Mouse (Mus musculus) embryo, embryonic 10.5 days (tissue): ENCODE data around the gene Sgcd.

Source experiments
- DNase-seq: peaks from one replicate; pipeline ENCODE4 v3.0.0-alpha.2; 2015; ENCODE audit warnings: low spot score

Sgcd gene

DNA sequence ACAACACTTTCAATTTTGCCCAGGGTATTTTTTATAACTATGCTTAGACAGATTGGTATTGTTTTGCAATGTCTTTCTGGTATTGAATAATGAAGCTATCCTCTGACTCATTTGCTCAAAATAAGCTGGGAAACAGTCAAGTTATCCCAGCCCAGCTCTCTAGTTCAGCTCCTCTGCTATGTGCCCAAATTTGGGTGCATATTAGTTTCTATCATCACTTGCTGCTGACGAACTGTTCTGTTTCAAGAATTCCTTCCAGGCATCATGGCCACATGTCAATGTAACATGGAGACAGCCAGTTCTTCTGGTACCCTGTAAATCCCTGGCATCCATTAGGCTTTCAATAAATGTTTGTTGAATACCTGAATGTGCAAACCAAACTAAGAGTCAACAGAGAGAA, 849.5 kb downstream of the Sgcd start:
- DNase-seq, result no peak

DNA sequence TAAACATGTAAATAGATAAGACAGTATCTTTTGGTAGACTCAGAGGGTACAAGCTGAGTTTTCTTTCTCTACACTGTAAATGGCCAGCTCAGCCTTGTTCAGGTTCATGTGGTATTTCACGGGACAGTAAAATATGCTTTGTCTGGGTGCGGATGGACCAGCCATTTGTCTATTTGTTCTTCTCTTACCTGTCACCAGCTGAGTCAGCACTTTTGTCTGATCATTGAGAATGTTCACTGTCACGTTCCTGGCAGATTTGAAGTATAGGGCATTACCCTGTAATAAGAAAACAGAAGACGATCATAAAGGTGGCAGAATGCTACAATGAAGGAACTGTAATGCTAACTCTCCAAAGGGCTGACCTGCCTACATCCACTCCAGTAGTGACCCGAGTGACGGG, 856.4 kb downstream of the Sgcd start:
- no peak for DNase-seq

DNA sequence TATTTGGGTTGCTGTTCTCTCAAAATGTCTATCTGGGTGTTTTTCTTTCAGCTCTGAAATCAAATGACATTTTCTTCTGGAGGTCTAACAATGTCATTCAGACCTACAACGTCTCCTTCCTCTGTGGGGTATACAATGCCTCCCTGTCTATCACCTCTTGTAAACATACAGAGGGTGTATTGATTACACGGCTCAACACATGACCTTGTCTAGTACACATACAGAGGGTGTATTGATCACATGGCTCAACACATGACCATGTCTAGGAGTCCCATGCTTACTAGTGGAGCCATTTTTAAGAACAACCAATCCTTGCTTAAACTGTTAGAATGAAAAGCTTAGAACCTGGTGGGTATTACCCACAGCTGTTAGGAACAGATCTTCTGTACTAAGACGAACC, 858.3 kb downstream of the Sgcd start:
- no peak for DNase-seq

DNA sequence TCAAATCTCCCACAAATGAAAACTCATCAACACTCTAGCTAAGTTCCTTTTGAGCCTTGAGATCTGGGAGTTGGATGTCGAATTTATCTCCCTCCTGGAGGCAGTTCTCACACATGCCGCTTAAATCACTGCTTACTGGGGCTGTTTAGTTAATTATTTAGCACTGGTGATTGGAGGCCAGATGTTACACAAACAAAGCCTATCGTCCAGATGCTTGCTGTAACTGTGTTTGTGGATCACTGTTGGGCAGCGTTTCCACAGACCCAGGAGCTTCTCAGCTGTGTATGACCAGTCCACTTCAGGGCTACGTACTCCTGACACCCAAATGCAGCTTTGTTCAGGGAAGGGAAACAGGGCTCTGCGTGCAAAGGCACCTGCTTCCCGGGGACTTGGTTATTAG, 858.8 kb downstream of the Sgcd start:
- no peak for DNase-seq

DNA sequence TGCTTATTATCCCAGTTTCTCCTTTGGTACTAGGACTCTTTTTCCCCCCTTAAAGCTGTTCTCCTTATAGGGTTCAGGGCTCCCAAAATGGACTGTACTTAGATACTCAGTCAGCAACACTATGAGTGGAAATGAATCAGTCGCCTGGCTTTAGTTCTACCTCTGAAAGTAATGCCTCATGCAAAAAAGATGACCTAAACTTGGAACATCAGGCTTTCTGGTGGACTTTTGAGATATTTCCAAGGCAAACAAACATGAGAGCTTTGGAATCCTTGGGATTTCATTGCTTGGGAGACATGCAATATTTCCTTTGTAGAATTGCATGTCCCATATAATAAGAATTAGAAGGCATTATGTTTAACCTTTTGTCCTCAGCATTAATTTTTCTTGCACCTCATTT, 859.6 kb downstream of the Sgcd start:
- no peak for DNase-seq

DNA sequence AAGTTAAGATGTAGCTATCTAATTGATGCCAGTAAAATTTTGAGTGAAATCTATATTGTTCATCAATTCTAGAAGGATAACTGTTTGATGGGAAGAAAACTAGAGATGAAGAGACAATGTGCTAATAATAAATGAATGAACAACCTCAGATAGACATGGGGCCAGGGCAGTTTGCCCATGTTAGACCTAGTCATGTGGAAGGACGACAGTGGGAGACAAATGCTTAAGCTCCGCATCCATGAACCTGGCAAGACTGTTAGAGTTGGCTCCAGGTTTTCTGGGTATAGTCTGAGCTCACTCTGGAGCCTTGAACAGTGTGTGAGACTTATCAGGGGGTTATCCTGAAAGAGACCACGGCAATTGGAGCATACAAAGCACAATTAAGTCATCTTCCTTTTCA, 860.4 kb downstream of the Sgcd start:
- no peak for DNase-seq

DNA sequence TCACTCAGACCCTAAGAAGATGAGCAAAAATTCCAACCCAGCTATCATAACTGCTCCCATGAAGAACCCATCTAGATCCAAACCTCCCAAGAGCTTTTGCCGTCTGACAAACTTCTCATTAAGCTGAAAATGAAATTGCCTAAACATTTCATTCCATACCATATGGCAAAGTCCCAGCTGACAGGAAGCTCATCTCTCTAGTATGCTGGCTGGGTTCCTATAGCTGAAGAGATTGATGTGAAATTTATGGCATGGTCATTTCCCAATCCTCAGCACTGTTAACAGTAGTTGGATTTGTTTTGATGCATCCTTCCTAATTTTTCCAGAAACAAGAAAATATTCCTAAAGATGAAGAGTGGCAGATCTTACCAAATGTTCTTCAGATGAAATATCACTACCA, 867.9 kb downstream of the Sgcd start:
- DNase-seq, result no peak

DNA sequence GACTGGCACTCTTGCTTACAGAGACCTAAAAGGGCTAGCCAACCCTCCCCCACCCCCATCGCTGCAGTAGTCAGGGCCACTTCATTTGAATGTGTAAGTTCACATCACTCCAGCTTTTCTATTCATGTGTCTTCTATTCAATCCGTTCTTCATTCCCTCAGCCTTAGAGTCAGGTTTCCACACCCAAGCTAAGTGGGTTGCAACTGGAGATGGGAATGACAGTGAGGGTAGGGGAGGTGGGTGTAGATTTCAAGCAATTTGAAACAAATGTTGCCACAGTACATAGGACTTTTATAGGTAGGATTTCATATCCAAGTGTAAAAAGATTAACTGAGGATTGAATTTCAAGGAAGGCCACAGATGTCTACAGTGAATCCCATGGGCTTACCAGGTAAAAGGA, 870.9 kb downstream of the Sgcd start:
- DNase-seq, result no peak

DNA sequence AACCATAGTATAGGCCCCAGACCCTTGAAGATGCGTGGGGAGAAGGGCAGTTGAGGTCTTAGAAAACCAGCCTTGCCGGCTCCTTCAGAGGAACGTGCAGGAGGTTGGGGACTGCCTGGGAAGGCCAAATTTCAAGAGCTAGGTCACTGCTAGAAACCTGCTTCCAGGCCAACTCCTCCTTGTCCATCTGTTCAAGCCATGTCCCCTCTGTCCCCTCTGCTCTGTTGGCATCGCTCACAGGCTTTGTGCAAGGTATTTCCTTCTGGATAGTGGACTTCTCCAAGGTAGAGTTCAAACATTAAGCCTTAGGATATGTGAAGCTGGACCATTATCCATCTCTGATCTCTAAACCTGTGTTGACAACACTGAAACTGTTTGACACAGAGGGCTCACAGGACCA, 874.4 kb downstream of the Sgcd start:
- no peak for DNase-seq

DNA sequence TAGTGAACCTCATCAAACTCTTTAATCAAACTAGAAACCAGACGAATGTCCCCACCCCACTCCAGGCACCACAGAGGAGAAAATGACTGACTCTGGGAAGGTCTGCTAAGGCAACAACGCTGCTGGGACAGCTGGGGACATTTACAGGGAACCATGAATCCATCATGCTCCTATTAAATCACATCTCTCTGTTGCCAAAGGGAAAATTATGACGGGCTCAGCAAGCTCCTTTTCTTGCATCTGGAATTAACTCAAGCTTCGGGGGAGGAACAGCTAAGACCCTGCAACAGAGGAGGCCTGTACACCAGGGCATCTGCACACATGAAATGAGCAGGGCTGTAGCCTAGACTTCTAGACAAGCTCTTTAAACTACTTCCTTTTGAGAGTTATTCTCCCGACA, 875.7 kb downstream of the Sgcd start:
- peak; percentile 15 for DNase-seq

DNA sequence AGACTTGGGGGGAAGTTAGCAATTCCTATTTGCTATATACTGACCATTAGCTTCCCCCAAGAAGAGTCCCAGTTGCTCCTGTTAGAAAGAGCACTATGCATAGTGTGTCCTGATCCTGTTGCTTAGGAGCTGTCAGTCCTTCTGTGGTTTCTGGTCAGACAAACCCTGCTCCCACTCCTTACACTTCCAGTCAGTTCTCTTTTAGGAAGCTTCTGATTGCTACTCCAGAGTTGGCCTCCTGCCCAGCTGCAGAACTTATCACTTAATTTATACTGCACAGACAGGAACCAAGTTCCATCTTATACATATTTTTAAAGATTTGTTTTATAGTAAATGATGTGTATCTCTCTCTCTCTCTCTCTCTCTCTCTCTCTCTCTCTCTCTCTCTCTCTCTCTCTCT, 878.5 kb downstream of the Sgcd start:
- DNase-seq, result no peak

DNA sequence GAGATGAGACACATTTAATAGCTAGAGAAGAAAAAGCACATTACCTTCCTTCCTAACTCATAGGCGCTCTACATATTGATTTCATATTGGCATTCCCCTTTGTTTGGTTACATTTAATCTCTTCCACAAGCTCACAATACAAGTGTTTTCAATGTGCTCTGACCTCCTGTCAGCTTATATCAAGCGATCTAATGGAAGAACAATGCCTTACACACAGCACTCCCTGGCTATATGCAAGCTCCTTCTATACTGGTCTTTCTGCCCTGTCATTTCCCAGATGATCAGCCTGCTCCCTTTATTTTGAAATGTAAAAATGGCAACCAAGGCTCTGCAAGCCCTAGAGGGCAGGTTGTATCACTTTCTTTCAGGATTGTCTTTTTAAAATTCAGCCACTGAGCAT, 881.1 kb downstream of the Sgcd start:
- no peak for DNase-seq

DNA sequence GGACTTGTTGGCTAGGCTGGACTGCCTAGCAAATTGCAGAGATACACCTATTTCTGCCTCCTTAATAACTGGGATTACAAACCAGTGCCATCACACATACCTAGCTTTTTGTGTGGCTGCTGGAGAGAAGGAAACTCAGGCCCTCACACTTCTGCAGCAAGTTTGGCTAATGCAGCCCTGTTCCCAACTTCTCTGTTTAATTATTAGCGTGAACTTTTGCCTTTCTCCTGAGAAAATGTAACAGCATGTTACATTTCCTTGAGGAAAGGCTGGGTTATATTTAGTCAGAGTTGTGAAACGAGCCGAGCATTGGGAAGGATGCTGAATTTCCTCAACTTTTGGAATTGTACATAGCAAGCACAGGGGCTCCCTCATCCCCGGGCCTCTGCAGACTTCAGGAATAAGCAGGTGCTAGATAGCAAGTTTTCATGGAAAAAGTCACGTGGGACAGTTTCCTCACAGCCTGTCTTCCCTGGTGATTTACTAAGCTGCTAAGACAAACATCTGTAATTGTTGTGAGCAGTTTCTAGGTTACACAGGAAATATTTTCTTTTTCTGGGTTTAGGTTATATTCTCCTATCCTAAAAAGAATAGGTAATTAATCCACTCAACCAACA, 895.4 kb downstream of the Sgcd start:
- DNase-seq, result no peak

DNA sequence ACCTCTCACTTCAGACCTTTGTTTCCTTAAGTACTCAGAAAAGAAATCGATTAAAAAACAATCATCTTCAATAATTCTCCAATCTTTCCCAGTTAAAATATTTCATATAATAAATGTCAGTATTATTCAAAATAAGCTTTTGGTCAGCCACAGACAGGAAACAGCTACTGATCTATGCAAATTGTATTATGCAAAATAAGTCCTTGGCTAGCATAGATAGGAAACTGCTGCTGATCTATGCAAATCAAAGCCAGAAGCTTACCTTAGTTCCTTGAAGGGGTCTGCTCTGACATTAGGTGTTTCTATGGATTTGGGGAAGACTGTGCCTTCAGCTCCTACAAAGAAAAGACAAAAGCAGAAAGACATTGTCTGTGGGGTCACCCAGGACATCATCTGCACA, 906.3 kb downstream of the Sgcd start:
- no peak for DNase-seq

DNA sequence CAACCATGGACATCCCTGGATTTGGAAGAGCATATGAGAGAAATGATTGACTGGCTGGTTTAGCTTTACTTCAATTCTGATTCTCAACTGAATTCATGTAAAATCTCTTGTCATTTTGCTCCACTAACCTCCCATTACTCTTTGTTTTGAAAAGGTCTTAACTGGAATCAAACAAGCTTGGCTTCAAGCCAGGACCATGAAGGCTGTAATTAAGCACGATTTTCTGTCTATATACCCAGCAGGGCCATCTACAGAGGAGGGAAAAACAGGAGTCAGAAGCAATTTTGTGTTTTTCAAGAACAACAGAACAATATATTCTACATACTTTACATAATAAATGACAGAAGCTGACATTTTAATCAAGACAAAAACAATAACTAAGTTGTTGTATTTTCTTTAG, 915.2 kb downstream of the Sgcd start:
- DNase-seq, result no peak

DNA sequence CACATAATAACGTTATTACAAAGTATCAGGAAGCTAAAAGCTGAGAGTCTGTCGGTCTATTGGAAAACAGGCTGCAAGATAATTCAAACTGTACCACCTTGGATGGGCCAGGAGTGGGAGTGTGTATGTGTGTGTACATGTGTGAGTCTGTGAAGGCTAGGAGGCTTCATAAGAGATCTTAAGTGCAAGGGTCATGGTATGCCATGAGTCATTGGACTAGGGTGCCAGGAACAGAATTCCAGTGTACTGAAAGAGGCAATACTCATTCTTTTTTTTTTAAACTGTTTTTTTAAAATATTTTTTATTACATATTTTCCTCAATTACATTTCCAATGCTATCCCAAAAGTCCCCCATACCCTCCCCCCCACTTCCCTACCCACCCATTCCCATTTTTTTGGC, 917.6 kb downstream of the Sgcd start:
- no peak for DNase-seq

DNA sequence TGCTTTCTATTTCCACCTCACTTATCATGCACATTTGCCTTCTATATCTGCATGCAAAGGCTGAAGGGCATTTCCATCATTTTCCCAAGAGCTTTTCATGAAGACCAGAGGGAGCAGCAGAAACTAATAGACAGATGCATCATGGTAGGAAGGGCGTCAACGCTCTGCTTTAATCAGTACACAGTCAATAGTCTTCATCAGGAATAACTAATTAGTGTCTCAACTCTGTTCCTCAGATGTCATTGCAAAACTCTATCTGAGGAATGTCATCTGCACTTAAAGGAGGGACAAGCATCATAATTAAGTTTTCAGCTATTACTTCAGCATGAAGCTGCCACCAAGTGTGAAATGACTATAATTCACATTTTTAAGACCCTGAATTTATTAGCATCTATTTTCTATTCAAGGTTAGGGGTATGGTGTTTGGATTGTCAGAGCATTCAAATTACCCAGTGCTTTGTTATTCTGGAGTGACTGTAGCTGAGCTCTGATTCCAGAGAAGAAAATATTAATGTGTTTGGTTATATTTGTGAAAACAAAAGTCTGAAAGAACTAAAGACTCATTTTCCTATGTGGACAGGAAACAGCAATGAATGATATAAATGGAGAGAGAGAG, 918.9 kb downstream of the Sgcd start:
- no peak for DNase-seq

DNA sequence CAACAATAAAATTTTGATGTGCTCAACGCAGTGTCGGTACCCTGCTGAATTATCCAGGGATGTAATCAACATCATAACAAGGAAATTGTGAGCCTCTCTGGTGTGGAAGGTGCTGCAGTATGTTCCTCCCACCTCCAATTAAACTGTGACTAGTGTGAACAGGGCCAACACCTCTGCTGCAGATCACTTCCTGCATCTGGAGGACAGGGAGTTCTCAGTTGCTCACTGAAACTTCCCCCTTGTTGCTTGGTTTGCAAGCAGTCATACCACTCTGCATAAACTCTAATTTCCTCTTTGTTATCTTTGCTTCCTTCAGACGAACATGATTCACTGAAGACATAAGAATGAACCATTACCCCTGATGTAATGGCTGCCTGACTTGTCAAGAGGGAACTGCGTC, 925.1 kb downstream of the Sgcd start:
- DNase-seq, result no peak

DNA sequence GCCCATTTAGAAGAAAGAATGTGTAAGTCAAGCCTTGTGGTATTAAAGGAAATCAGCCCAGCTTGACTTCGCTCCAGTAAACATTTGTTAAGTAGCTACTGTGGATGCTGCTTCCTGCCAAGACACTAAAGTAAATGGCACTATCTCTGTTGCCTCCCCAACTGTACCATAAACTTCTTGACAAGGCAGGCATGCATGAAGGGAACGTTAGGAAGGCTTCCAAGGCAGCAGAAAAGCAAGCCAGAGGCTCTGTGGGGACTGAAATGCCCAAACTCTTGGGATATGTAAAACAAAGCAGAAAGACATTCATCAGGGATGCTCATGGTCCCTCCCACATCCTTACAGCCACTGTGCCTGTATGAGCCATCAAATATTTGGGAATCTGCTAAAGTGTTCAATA, 938.4 kb downstream of the Sgcd start:
- DNase-seq, result no peak

DNA sequence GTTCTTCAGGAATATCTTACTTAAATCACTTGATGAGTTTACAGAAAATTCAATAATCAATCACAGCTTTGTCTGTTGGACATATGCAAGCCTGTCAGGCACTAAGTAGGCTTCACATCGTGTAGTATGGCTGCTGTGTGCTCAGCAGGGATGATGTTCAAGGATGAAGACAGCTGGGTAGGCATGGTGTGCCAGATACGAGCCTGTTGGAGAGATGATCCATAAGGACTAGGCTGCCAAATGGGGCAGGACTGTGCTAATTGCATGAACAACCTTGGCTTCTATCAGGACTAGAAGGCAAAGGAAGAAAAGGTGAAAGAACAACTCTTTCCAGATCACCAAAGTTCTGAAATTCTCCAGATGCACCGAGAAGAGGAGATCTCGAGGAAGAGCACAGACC, 939.0 kb downstream of the Sgcd start:
- DNase-seq, result no peak

DNA sequence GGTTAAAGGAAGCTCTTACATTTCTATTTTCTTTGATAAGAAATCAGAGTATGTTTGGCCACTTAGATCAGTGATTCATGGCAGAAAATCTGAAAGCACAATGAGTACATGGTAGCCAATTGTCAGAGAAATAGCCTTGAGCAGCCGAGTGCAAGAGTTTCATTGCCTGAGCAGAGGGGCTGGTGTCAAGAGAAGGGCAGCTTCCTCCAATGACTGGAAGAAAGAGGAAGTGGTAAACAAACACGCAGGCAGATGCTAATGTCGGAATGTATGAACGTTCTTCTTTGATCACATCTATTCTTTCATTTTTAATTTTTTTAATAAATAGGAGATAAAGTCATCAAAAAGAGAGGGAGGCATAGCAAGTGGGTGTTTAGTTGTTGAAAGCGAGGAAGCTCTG, 956.5 kb downstream of the Sgcd start:
- DNase-seq, result no peak

DNA sequence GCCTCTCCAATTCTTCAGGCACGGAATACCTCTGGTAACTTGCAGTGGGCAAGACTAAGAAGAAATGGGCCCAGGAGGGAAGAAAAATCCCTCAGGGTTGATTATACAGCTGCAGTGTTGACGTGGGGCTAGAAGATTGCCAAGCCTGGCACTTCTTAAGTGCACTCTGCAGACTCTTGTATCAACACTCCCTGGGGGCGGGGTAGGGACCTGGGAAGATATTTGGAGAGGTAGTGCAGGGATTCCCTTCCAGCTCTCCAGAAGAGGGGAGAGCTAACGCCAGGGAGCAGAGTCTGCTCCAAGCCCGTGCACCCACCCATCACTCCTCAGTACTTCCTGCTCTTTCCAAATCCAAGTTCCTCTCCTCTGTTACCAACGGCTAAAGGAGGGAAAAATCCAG, 967.9 kb downstream of the Sgcd start:
- DNase-seq, result no peak

DNA sequence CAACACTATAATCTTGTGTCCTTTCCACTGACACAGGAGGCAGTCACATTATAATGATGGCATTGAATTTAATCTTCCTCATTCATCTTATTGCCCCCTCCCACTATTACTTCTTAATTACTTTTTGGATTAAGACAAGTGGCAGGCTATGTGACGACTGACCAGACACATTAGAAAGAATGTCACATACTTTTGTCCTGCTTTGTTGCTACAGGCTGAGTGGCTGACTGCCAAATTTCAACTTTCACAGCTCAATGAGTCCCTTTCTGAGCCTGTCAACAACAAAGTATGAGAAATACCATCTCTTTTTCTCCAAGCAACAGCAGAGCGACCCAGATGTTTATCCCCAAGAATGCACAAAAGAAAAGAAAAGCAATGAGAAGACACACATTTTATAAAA, 970.6 kb downstream of the Sgcd start:
- DNase-seq, result no peak

DNA sequence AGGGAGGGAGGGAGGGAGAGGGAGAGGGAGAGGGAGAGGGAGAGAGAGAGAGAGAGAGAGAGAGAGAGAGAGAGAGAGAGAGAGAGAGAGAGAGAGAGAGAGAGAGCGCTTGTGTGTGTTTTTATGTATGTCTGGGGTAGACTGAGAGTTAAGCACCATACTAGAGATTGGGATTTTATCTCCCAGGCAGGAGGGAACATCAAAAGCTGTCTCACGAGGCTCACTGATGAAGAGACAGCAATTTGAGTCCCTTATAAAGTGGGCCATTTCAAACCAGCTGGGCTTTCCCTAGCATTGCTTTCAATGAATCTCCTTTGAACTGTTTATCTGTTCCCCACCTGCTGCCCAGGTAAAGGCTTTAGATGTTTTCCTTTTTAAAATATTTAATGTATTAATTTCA, 973.1 kb downstream of the Sgcd start:
- DNase-seq, result no peak

DNA sequence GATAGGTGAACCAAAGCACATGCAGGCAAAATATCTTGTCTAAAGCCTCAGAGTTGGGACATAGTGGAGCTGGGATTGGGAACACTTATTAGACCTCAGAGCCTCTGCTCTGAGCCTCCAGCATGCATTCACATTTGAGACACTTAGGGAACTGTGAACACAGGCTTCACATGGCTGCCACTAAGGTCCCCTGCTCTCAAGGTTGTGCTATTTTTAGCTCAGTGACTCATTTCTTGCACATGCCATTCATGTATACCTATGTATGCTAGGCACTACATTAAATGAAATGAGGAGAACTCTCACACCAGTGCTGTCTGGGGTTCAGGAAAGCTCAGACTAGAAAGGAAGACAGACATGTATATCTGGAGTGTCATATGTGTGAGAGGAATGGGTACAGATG, 974.5 kb downstream of the Sgcd start:
- no peak for DNase-seq
